Mouse (Mus musculus): ENCODE measurements around the gene Atg4d. TPM values are rescaled to one million over a fixed set of nuclear protein-coding genes. Genes with fewer than 3 reads are reported as not detected.
"Not testable (repeated sequence)": the region's sequence is repeated elsewhere in the genome, so short reads cannot be mapped to it uniquely, and the experiment has no call there.

The Atg4d gene
- 35.5 and 43.7 TPM in 2 replicates for polyA plus RNA-seq (2014; fragmentation: Nextera tagmentation; extraction: Ambion mirVana)

- no peaks in the 10 kb centered on the region for H3K9me3 ChIP-seq (ENCODE audit: control insufficient read depth, low read length)
- ATAC-seq (ENCODE audit: low FRiP score, low TSS enrichment): peak; percentile 98
- H3K27me3 ChIP-seq (ENCODE audit: control insufficient read depth, insufficient read depth, low read length): no peaks in the 10 kb centered on the region
- H3K4me2 ChIP-seq (replicated peaks; ENCODE audit: low read depth, low read length): peak within 1 kb of the TSS; percentile 83
- H3K27ac ChIP-seq (ENCODE audit: low read depth, low read length): peak within 1 kb of the TSS; percentile 69
- H3K4me1 ChIP-seq (ENCODE audit: control insufficient read depth, insufficient read depth, low read length): peaks cover 18% of the 10 kb centered on the region
- WGBS: under 1% methylated on average over 47 of the region's 49 CpGs
- H3K36me3 ChIP-seq (ENCODE audit: control insufficient read depth, insufficient read depth, low read length): peaks cover 28% of the 10 kb centered on the region
- peak within 1 kb of the TSS; percentile 90 for H3K9ac ChIP-seq (ENCODE audit: low read depth, low read length)
- peak within 1 kb of the TSS; percentile 93 for H3K4me3 ChIP-seq (ENCODE audit: low read length)
Measured at GRCm38 (mm10) chr9:21265000-21265561, at the start of gene Atg4d. Gene Atg4d, plus strand, starts transcription at chr9:21265293.

GRCm38 (mm10) chr9:21216050-21216841 lies 48.8 kb upstream of the Atg4d start:
- Histone ChIP-seq H3K9me3 (ENCODE audit: control insufficient read depth, low read length) (no peaks in the 10 kb centered on the region), H3K36me3 (ENCODE audit: control insufficient read depth, insufficient read depth, low read length) (no peaks in the 10 kb centered on the region; the same call in 1 of the 2 replicates), H3K27ac (ENCODE audit: low read depth, low read length) (no peak overlapping the region), H3K4me1 (ENCODE audit: control insufficient read depth, insufficient read depth, low read length) (peaks cover 3% of the 10 kb centered on the region; the same call in 1 of the 2 replicates), H3K4me2 (replicated peaks; ENCODE audit: low read depth, low read length) (no peak overlapping the region), H3K4me3 (ENCODE audit: low read length) (no peak overlapping the region), H3K27me3 (ENCODE audit: control insufficient read depth, insufficient read depth, low read length) (no peaks in the 10 kb centered on the region), H3K9ac (ENCODE audit: low read depth, low read length) (no peak overlapping the region)
- WGBS: 58% methylated on average over 25 of the region's 25 CpGs
- no peak for ATAC-seq (ENCODE audit: low FRiP score, low TSS enrichment)

GRCm38 (mm10) chr9:21219820-21220219 lies 45.3 kb upstream of the Atg4d start:
- ATAC-seq (ENCODE audit: low FRiP score, low TSS enrichment): no peak
- Histone ChIP-seq H3K9ac (ENCODE audit: low read depth, low read length) (no peak overlapping the region), H3K4me3 (ENCODE audit: low read length) (no peak overlapping the region), H3K4me2 (replicated peaks; ENCODE audit: low read depth, low read length) (no peak overlapping the region), H3K36me3 (ENCODE audit: control insufficient read depth, insufficient read depth, low read length) (no peaks in the 10 kb centered on the region), H3K27ac (ENCODE audit: low read depth, low read length) (no peak overlapping the region), H3K9me3 (ENCODE audit: control insufficient read depth, low read length) (no peaks in the 10 kb centered on the region), H3K27me3 (ENCODE audit: control insufficient read depth, insufficient read depth, low read length) (no peaks in the 10 kb centered on the region), H3K4me1 (ENCODE audit: control insufficient read depth, insufficient read depth, low read length) (peaks cover 3% of the 10 kb centered on the region; the same call in 1 of the 2 replicates)
- WGBS: 51% methylated on average over 3 of the region's 3 CpGs

DNA sequence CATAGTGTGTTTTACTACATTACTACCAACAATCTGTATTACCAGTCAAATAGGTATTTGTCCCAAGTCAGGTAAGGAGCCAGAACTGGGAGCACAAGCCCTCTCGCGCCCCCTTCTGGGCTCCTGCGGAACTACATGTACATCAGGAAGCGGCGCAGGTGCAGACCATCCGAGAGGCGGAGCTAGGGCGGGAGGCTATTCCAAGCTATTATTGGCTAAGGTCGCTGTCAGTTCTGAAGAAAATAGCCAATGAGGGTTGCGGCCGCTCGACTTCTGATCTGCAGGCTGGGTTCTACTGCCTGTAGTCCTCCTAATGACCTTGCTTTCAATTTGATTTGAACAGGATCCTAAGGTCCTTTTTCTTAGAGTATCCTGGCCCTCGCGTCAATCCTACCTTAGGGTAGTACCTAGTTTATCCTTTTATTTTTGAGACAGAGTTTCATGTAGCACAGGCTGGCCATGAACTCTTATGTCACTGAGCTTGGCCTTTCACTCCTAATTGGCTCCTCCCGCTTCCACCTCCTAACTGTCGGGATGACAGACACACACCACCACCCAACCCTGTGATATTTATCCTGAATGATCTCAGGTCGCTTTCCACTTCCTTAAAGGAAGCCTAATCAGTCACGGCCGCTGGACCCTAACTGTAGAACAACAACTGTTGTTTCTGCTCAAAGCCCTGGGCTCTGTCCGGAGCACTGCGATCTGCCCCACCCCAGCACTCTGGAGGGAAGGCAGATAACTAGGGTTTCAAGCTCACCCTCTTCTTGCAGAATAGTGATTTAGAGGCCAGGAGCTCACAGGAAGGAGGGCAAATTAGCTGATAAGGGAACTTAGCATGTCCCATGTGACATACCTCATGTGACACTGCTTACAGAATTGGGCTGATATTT lies 44.4 kb upstream of the Atg4d start:
- H3K4me2 ChIP-seq (replicated peaks; ENCODE audit: low read depth, low read length): peak overlapping the region; percentile 35
- peak; percentile 87 for ATAC-seq (ENCODE audit: low FRiP score, low TSS enrichment)
- H3K9me3 ChIP-seq (ENCODE audit: control insufficient read depth, low read length): no peaks in the 10 kb centered on the region
- H3K27ac ChIP-seq (ENCODE audit: low read depth, low read length): no peak overlapping the region
- 12% methylated on average over 21 of the region's 21 CpGs for WGBS
- H3K4me1 ChIP-seq (ENCODE audit: control insufficient read depth, insufficient read depth, low read length): peaks cover 3% of the 10 kb centered on the region; the same call in 1 of the 2 replicates
- H3K27me3 ChIP-seq (ENCODE audit: control insufficient read depth, insufficient read depth, low read length): no peaks in the 10 kb centered on the region
- H3K9ac ChIP-seq (ENCODE audit: low read depth, low read length): no peak overlapping the region
- H3K4me3 ChIP-seq (ENCODE audit: low read length): peak overlapping the region; percentile 12; the same call in 1 of the 2 replicates
- no peaks in the 10 kb centered on the region for H3K36me3 ChIP-seq (ENCODE audit: control insufficient read depth, insufficient read depth, low read length)

DNA sequence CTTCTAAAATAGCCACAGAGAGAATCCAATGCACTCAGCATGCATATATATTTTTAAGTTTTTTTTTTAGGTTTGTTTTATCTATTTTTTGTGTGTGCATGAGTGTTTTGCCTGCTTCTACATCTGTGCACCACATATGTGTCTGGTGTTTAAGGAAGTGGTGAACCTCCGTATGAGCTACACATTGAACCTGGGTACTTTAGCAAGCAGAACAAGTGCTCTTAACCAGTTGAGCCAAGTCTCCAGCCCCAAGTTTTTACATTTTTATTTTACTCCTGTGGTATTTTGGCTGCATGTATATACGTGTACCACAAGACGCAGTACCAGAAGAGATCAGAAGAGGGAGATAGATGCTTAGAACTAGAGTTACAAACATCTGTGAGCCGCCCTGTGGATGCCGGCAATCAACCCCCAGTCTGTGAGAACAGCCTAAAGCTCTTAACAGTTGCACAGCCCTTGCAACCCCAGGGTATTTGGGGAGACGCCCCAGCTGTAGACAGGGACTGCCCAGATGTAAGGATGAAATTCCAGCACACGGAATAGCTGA lies 43.6 kb upstream of the Atg4d start:
- Histone ChIP-seq H3K27me3 (ENCODE audit: control insufficient read depth, insufficient read depth, low read length) (no peaks in the 10 kb centered on the region), H3K27ac (ENCODE audit: low read depth, low read length) (no peak overlapping the region), H3K4me3 (ENCODE audit: low read length) (no peak overlapping the region), H3K9me3 (ENCODE audit: control insufficient read depth, low read length) (no peaks in the 10 kb centered on the region), H3K9ac (ENCODE audit: low read depth, low read length) (no peak overlapping the region), H3K36me3 (ENCODE audit: control insufficient read depth, insufficient read depth, low read length) (no peaks in the 10 kb centered on the region), H3K4me2 (replicated peaks; ENCODE audit: low read depth, low read length) (no peak overlapping the region; the same call in 1 of the 2 replicates), H3K4me1 (ENCODE audit: control insufficient read depth, insufficient read depth, low read length) (0 out of 2 replicates have a peak, but pooled peaks cover 3% of the 10 kb centered on the region)
- 20% methylated on average over 7 of the region's 7 CpGs for WGBS
- ATAC-seq (ENCODE audit: low FRiP score, low TSS enrichment): no peak

- not testable (repeated sequence) for H3K9me3 ChIP-seq (ENCODE audit: control insufficient read depth, low read length); H3K36me3 ChIP-seq (ENCODE audit: control insufficient read depth, insufficient read depth, low read length); ATAC-seq (ENCODE audit: low FRiP score, low TSS enrichment); H3K9ac ChIP-seq (ENCODE audit: low read depth, low read length); H3K27me3 ChIP-seq (ENCODE audit: control insufficient read depth, insufficient read depth, low read length); H3K4me3 ChIP-seq (ENCODE audit: low read length); H3K27ac ChIP-seq (ENCODE audit: low read depth, low read length); H3K4me2 ChIP-seq (replicated peaks; ENCODE audit: low read depth, low read length)
- H3K4me1 ChIP-seq (ENCODE audit: control insufficient read depth, insufficient read depth, low read length): peaks cover 13% of the 10 kb centered on the region; the same call in 1 of the 2 replicates
- 88% methylated on average over 1 of the region's 2 CpGs for WGBS
Measured at GRCm38 (mm10) chr9:21223490-21223889, 41.6 kb upstream of the Atg4d start.

DNA sequence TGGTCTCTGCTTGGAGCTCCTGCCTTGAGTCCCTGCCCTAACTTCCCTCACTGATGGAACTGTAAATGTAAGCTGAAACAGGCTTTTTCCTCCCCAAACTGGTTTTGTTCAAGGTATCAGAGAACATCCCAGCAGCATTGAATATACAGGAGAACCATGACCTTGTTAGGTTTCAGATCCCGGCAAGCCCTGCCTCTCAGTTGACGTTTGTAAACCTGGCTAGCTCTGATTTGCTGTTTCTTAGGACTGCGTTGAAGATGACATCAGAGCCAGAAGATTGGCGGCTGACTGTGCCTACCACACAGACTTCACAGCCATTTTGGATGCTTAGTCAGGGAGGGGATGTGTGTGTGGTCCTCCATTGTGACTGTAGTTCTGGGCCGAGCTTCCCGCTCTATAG lies 41.2 kb upstream of the Atg4d start:
- Histone ChIP-seq H3K9me3 (ENCODE audit: control insufficient read depth, low read length) (no peaks in the 10 kb centered on the region), H3K4me1 (ENCODE audit: control insufficient read depth, insufficient read depth, low read length) (peaks cover 13% of the 10 kb centered on the region; the same call in 1 of the 2 replicates), H3K27ac (ENCODE audit: low read depth, low read length) (no peak overlapping the region), H3K36me3 (ENCODE audit: control insufficient read depth, insufficient read depth, low read length) (no peaks in the 10 kb centered on the region), H3K4me3 (ENCODE audit: low read length) (no peak overlapping the region), H3K27me3 (ENCODE audit: control insufficient read depth, insufficient read depth, low read length) (no peaks in the 10 kb centered on the region), H3K9ac (ENCODE audit: low read depth, low read length) (no peak overlapping the region), H3K4me2 (replicated peaks; ENCODE audit: low read depth, low read length) (no peak overlapping the region)
- no peak for ATAC-seq (ENCODE audit: low FRiP score, low TSS enrichment)
- 91% methylated on average over 6 of the region's 6 CpGs for WGBS

GRCm38 (mm10) chr9:21224576-21225414 lies 40.3 kb upstream of the Atg4d start:
- 19% methylated on average over 26 of the region's 26 CpGs for WGBS
- Histone ChIP-seq H3K27ac (ENCODE audit: low read depth, low read length) (0 out of 2 replicates have a peak overlapping the region, but pooled peaks have one; percentile 30), H3K4me2 (replicated peaks; ENCODE audit: low read depth, low read length) (peak overlapping the region; percentile 49), H3K9ac (ENCODE audit: low read depth, low read length) (peak overlapping the region; percentile 45), H3K9me3 (ENCODE audit: control insufficient read depth, low read length) (no peaks in the 10 kb centered on the region), H3K27me3 (ENCODE audit: control insufficient read depth, insufficient read depth, low read length) (no peaks in the 10 kb centered on the region), H3K36me3 (ENCODE audit: control insufficient read depth, insufficient read depth, low read length) (peaks cover 7% of the 10 kb centered on the region), H3K4me3 (ENCODE audit: low read length) (peak overlapping the region; percentile 32), H3K4me1 (ENCODE audit: control insufficient read depth, insufficient read depth, low read length) (peaks cover 13% of the 10 kb centered on the region; the same call in 1 of the 2 replicates)
- peak; percentile 21; the same call in 1 of the 2 replicates for ATAC-seq (ENCODE audit: low FRiP score, low TSS enrichment)

Data from kidney, embryonic 14.5 days (tissue).